Mouse (Mus musculus) thymus, postnatal 10 days (tissue): Measurements from ENCODE around the gene Exosc7.

Source experiments
- DNase-seq, 2 experiments: peaks; one replicate each; pipeline ENCODE4 v3.0.0; 2021; ENCODE audit warnings: low spot score in 2 of 2

Gene Exosc7

GRCm38 (mm10) chr9:123138891-123139474 lies 26.0 kb downstream of the Exosc7 start:
- no peak for DNase-seq

- no peak for DNase-seq
These were observed 27.0 kb downstream of the Exosc7 start for GRCm38 (mm10) chr9:123139887-123140614.

- DNase-seq: no peak
These were observed 35.4 kb downstream of the Exosc7 start for GRCm38 (mm10) chr9:123148430-123148829.

- DNase-seq: no peak
These were observed 37.4 kb downstream of the Exosc7 start, which contains the start of gene Clec3b for GRCm38 (mm10) chr9:123150241-123151020. TSS of gene Clec3b (plus strand) at chr9:123150946.

GRCm38 (mm10) chr9:123151561-123151960 lies 38.5 kb downstream of the Exosc7 start:
- DNase-seq: no peak

- peak in 1 of 2 experiments; percentile 23 for DNase-seq
These were observed 39.0 kb downstream of the Exosc7 start for GRCm38 (mm10) chr9:123152026-123152425.

GRCm38 (mm10) chr9:123153121-123153520 lies 40.1 kb downstream of the Exosc7 start:
- DNase-seq: no peak

- DNase-seq: peak; percentile 61 to 64
These were observed 43.9 kb downstream of the Exosc7 start for GRCm38 (mm10) chr9:123156910-123157361.

- no peak for DNase-seq
These were observed 44.7 kb downstream of the Exosc7 start for GRCm38 (mm10) chr9:123157699-123158098.

- peak in 1 of 2 experiments; percentile 39 for DNase-seq
These were observed 45.3 kb downstream of the Exosc7 start for GRCm38 (mm10) chr9:123158125-123158836.

GRCm38 (mm10) chr9:123159330-123159729 lies 46.3 kb downstream of the Exosc7 start:
- DNase-seq: peak; percentile 20 to 50

- DNase-seq: no peak
These were observed 48.8 kb downstream of the Exosc7 start for GRCm38 (mm10) chr9:123161792-123162191.

GRCm38 (mm10) chr9:123162985-123163694 lies 50.1 kb downstream of the Exosc7 start:
- DNase-seq: no peak

- DNase-seq: no peak
These were observed 52.9 kb downstream of the Exosc7 start for GRCm38 (mm10) chr9:123165781-123166443.

- DNase-seq: no peak
These were observed 60.7 kb downstream of the Exosc7 start for GRCm38 (mm10) chr9:123173760-123174159.

- DNase-seq: no peak
These were observed 61.3 kb downstream of the Exosc7 start for GRCm38 (mm10) chr9:123174356-123174755.

GRCm38 (mm10) chr9:123177380-123178048 lies 64.5 kb downstream of the Exosc7 start:
- no peak for DNase-seq

GRCm38 (mm10) chr9:123180003-123180402 lies 67.0 kb downstream of the Exosc7 start:
- no peak for DNase-seq

- DNase-seq: no peak
These were observed 70.2 kb downstream of the Exosc7 start for GRCm38 (mm10) chr9:123183226-123183625.

- DNase-seq: no peak
These were observed 72.5 kb downstream of the Exosc7 start for GRCm38 (mm10) chr9:123185546-123185945.
